Mouse (Mus musculus) bone marrow macrophage, adult 2 months (primary cell): Measurements from ENCODE around the gene Acadsb.

ENCODE experiments used
- CTCF ChIP-seq: IDR thresholded peaks from 2 replicates; pipeline ENCODE4 v1.5.1; 2012; ENCODE audit warnings: low read depth, mild to moderate bottlenecking, low read length, moderate library complexity
- POLR2A ChIP-seq: IDR thresholded peaks from 2 replicates; pipeline ENCODE4 v1.6.1; 2012; ENCODE audit warnings: mild to moderate bottlenecking, low read depth, low read length, borderline replicate concordance

- TF ChIP-seq POLR2A = no peak
- TF ChIP-seq CTCF = no peak
Observed at GRCm38 (mm10) chr7:131371470-131371860, 38.9 kb upstream of the Acadsb start.
